Mouse (Mus musculus) spleen, adult 2 months (tissue): ENCODE results near the gene Gprin3.

Experiments
- CTCF ChIP-seq: fragments of 200-500 bp; IDR thresholded peaks from 2 replicates; pipeline ENCODE4 v1.5.1; 2011; ENCODE audit warnings: mild to moderate bottlenecking, inconsistent platforms; ENCODE audit not compliant: insufficient read depth, insufficient read length, insufficient replicate concordance; ENCODE audit errors: extremely low read depth
- POLR2A ChIP-seq: fragments of 200-500 bp; IDR thresholded peaks from 2 replicates; pipeline ENCODE4 v1.6.1; 2011; ENCODE audit warnings: low read depth, low read length, inconsistent platforms

DNA sequence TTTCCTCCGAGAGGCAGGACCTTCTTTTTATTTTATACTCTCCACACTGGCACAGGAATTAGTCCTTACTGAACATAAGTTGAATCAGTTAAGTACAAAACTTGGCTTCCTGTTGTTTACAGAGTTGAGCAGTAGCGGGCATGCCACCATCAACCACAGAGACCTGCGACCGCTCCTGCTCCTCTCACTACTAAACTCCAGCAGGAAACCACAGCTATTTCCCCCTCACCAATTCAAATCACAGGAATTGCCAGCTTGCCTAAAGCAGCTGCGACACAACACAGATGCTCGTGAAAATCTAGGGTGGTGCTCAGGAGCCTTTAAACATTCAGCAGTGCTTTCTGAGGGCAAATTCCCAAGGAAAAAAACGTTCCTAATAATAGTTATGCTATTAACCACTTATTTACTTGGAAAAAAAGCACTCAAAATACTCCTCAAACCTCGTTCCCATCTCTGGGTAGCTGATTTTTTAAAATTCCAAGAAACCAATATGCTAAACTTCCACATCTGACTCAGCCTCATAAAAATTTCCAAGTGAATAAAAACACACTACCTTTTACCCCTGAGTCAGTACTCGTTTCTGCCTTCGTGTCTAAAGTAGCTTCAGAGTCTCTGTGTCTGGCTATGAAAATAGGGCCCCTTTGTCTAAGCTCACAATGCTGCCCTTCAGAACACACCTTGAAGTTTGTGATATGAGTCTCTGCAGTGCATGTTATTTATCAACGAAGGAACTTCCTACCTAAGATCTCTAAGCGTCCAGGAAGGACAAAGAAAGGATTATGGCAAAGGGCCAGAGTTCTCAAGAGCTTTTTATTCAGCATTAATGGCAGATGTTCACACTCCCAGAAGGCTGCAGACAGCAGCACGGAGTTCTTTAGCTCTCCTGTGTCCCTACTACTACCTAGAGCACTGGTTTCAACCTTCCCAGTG is 13.4 kb downstream of the Gprin3 start:
- TF ChIP-seq POLR2A (no peak), CTCF (no peak)
